Mouse (Mus musculus): Measurements from ENCODE around the gene Gm813. TPM values are rescaled to one million over a fixed set of nuclear protein-coding genes. Genes with fewer than 3 reads are reported as not detected.

The Gm813 gene
- polyA plus RNA-seq, 1 experiment from 2014 or later, result not detected

- Histone ChIP-seq H3K4me1 (replicated peaks) (no peaks in the 10 kb centered on the region; the same call in 1 of the 2 replicates), H3K9ac (replicated peaks) (no peak overlapping the region), H3K9me3 (no peaks in the 10 kb centered on the region), H3K27me3 (no peaks in the 10 kb centered on the region), H3K4me2 (no peak overlapping the region), H3K27ac (no peak overlapping the region), H3K4me3 (replicated peaks) (no peak overlapping the region), H3K36me3 (no peaks in the 10 kb centered on the region)
- no peak for ATAC-seq (ENCODE audit: insufficient number of reproducible peaks, insufficient read depth, low FRiP score, low TSS enrichment, low read depth)
These were observed 12.1 kb downstream of the Gm813 start for GRCm38 (mm10) chr16:58604680-58605079.

DNA sequence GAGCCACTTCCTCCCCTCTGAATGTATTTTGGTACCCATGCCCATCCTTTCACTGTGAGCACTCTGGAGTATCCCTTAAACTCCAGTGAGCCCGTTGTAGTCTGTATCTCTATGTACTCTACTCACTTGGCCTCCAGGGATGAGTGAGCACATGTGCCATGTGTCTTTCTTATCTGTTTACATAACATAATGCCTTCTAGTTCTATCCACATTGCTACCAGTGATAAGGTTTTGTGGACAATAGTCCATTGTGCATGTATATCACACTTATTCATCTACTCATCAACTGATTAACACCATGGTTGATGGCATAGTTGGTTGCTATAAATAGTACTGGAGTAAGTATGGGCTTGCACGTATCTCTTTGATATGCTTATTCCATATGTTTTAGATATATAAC, 12.9 kb downstream of the Gm813 start:
- Histone ChIP-seq H3K4me2 (no peak overlapping the region), H3K27me3 (no peaks in the 10 kb centered on the region), H3K9me3 (no peaks in the 10 kb centered on the region), H3K27ac (no peak overlapping the region), H3K36me3 (no peaks in the 10 kb centered on the region), H3K9ac (replicated peaks) (no peak overlapping the region), H3K4me3 (replicated peaks) (no peak overlapping the region), H3K4me1 (replicated peaks) (no peaks in the 10 kb centered on the region; the same call in 1 of the 2 replicates)
- WGBS, result 89% methylated on average over 2 of the region's 2 CpGs
- ATAC-seq (ENCODE audit: insufficient number of reproducible peaks, insufficient read depth, low FRiP score, low TSS enrichment, low read depth), result no peak

- H3K4me3 ChIP-seq (replicated peaks), result no peak overlapping the region
- H3K27me3 ChIP-seq, result no peaks in the 10 kb centered on the region
- H3K27ac ChIP-seq, result no peak overlapping the region
- no peaks in the 10 kb centered on the region for H3K9me3 ChIP-seq
- H3K4me1 ChIP-seq (replicated peaks), result no peaks in the 10 kb centered on the region
- H3K36me3 ChIP-seq, result no peaks in the 10 kb centered on the region
- 95% methylated on average over 6 of the region's 6 CpGs for WGBS
- no peak overlapping the region for H3K4me2 ChIP-seq
- ATAC-seq (ENCODE audit: insufficient number of reproducible peaks, insufficient read depth, low FRiP score, low TSS enrichment, low read depth), result no peak
- H3K9ac ChIP-seq (replicated peaks), result no peak overlapping the region
These were observed 15.9 kb downstream of the Gm813 start for GRCm38 (mm10) chr16:58600846-58601245.

DNA sequence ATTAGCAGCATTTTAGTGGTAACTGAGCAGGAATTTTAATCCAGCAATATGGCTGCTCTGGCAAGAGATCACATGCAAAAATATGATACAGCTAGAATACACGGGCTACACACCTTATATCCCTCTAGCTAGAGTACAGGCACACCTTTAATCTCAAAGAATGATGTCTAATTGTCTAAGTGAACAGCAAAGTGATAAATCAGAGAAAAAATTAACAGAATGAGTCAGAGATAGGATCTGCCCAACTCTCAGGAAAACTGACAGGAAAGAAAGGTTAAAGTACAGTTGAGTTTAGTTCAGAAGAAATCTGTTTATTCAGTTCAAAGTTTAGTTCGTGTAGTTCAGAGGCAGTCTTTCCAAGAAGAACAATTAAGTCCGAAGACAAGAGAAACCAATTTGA, 25.5 kb downstream of the Gm813 start:
- no peaks in the 10 kb centered on the region for H3K9me3 ChIP-seq
- ATAC-seq (ENCODE audit: insufficient number of reproducible peaks, insufficient read depth, low FRiP score, low TSS enrichment, low read depth), result no peak
- H3K4me1 ChIP-seq (replicated peaks), result no peaks in the 10 kb centered on the region
- H3K4me3 ChIP-seq (replicated peaks), result no peak overlapping the region
- no peak overlapping the region for H3K9ac ChIP-seq (replicated peaks)
- H3K4me2 ChIP-seq, result no peak overlapping the region
- H3K27me3 ChIP-seq, result no peaks in the 10 kb centered on the region
- H3K27ac ChIP-seq, result no peak overlapping the region
- H3K36me3 ChIP-seq, result no peaks in the 10 kb centered on the region
- 81% methylated on average over 3 of the region's 3 CpGs for WGBS

- Histone ChIP-seq H3K27ac (no peak overlapping the region), H3K27me3 (no peaks in the 10 kb centered on the region), H3K4me2 (no peak overlapping the region), H3K4me1 (replicated peaks) (no peaks in the 10 kb centered on the region), H3K9me3 (no peaks in the 10 kb centered on the region), H3K36me3 (no peaks in the 10 kb centered on the region), H3K9ac (replicated peaks) (no peak overlapping the region), H3K4me3 (replicated peaks) (no peak overlapping the region)
- no peak for ATAC-seq (ENCODE audit: insufficient number of reproducible peaks, insufficient read depth, low FRiP score, low TSS enrichment, low read depth)
These were observed 27.3 kb downstream of the Gm813 start for GRCm38 (mm10) chr16:58589444-58589843.

- no peak overlapping the region for H3K4me3 ChIP-seq (replicated peaks)
- H3K4me1 ChIP-seq (replicated peaks), result no peaks in the 10 kb centered on the region
- no peak overlapping the region for H3K9ac ChIP-seq (replicated peaks)
- no peaks in the 10 kb centered on the region for H3K27me3 ChIP-seq
- 91% methylated on average over 6 of the region's 6 CpGs for WGBS
- H3K9me3 ChIP-seq, result no peaks in the 10 kb centered on the region
- no peak for ATAC-seq (ENCODE audit: insufficient number of reproducible peaks, insufficient read depth, low FRiP score, low TSS enrichment, low read depth)
- no peak overlapping the region for H3K4me2 ChIP-seq
- H3K27ac ChIP-seq, result no peak overlapping the region
- no peaks in the 10 kb centered on the region for H3K36me3 ChIP-seq
These were observed 42.6 kb downstream of the Gm813 start for GRCm38 (mm10) chr16:58573949-58574722.

GRCm38 (mm10) chr16:58570694-58571264, 46.0 kb downstream of the Gm813 start:
- no peak overlapping the region for H3K9ac ChIP-seq (replicated peaks)
- no peak overlapping the region for H3K4me2 ChIP-seq
- H3K9me3 ChIP-seq, result no peaks in the 10 kb centered on the region
- no peak overlapping the region for H3K27ac ChIP-seq
- H3K36me3 ChIP-seq, result no peaks in the 10 kb centered on the region
- ATAC-seq (ENCODE audit: insufficient number of reproducible peaks, insufficient read depth, low FRiP score, low TSS enrichment, low read depth), result no peak
- H3K27me3 ChIP-seq, result no peaks in the 10 kb centered on the region
- no peaks in the 10 kb centered on the region for H3K4me1 ChIP-seq (replicated peaks)
- H3K4me3 ChIP-seq (replicated peaks), result no peak overlapping the region

Other genes with a start within 250 kb of the Gm813 start
- gene Dcbld2, start 208.5 kb downstream of the Gm813 start, polyA plus RNA-seq (2016; fragmentation: Nextera tagmentation; extraction: Ambion mirVana), result 7.0 and 10.0 TPM in 2 replicates
- gene St3gal6, start 92.7 kb downstream of the Gm813 start, polyA plus RNA-seq (2016; fragmentation: Nextera tagmentation; extraction: Ambion mirVana), result 17.8 and 19.3 TPM in 2 replicates
- not detected in 2 replicates for gene E330017A01Rik, start 21.8 kb upstream of the Gm813 start, polyA plus RNA-seq (2016; fragmentation: Nextera tagmentation; extraction: Ambion mirVana)
- 23.0 and 23.4 TPM in 2 replicates for gene Cpox, start 53.3 kb upstream of the Gm813 start, polyA plus RNA-seq (2016; fragmentation: Nextera tagmentation; extraction: Ambion mirVana)
- not detected in 2 replicates for gene Gpr15, start 102.1 kb upstream of the Gm813 start, polyA plus RNA-seq (2016; fragmentation: Nextera tagmentation; extraction: Ambion mirVana)
- 105 and 119 TPM in 2 replicates for gene Cldnd1, start 110.9 kb upstream of the Gm813 start, polyA plus RNA-seq (2016; fragmentation: Nextera tagmentation; extraction: Ambion mirVana)
- not detected in 2 replicates for gene Olfr172, start 146.2 kb upstream of the Gm813 start, polyA plus RNA-seq (2016; fragmentation: Nextera tagmentation; extraction: Ambion mirVana)
- gene Olfr173, start 183.3 kb upstream of the Gm813 start, polyA plus RNA-seq (2016; fragmentation: Nextera tagmentation; extraction: Ambion mirVana), result not detected in 2 replicates
- gene Olfr175-ps1, start 209.8 kb upstream of the Gm813 start, polyA plus RNA-seq (2016; fragmentation: Nextera tagmentation; extraction: Ambion mirVana), result not detected in 2 replicates

Measured in limb, embryonic 12.5 days (tissue).